Comparison of ENCODE assay signal across 15 mouse cellular contexts in genomic region chr5:131526666-131527065, GRCm38 (mm10).
A peak's percentile ranks its signal among the peaks of the same experiment; 100 is the strongest.
DNase-seq lines count a peak whose midpoint lies in the region; ATAC-seq and TF ChIP-seq lines count a peak whose summit lies in the region.
"Had no signal": no experiment of that assay in that cellular context is flagged by ENCODE, and none has a peak within 500 bp of the region (broad histone marks: within the 10 kb centered on the region; RNA-seq: fewer than 3 reads in every experiment).

No protein-coding gene starts in this region.

- H3K4me2 ChIP-seq in forebrain, postnatal 0 days (ENCODE audit: low read depth): no peak overlapping the region
- no peak overlapping the region for H3K4me2 ChIP-seq in forebrain, embryonic 11.5 days (ENCODE audit: low read depth, low read length, severe bottlenecking)
- H3K4me2 ChIP-seq in limb, embryonic 13.5 days (replicated peaks): 0 out of 2 replicates have a peak overlapping the region, but pooled peaks have one; percentile 12
- H3K4me2 ChIP-seq: heart, embryonic 11.5 days; hindbrain, embryonic 15.5 days; kidney, embryonic 15.5 days; lung, embryonic 15.5 days had no signal

- H3K27me3 ChIP-seq in forebrain, embryonic 10.5 days (ENCODE audit: poor library complexity, severe bottlenecking): peaks cover 9% of the 10 kb centered on the region; the same call in 1 of the 2 replicates
- no peaks in the 10 kb centered on the region for H3K27me3 ChIP-seq in forebrain, postnatal 0 days (ENCODE audit: insufficient read depth, low read length)
- H3K27me3 ChIP-seq in forebrain, embryonic 11.5 days (ENCODE audit: control insufficient read depth, insufficient read depth, low read length): no peaks in the 10 kb centered on the region
- no peaks in the 10 kb centered on the region for H3K27me3 ChIP-seq in limb, embryonic 13.5 days
- H3K27me3 ChIP-seq in cerebellum, adult 2 months (ENCODE audit: control insufficient read depth, insufficient read depth, low read length): no peaks in the 10 kb centered on the region
- H3K27me3 ChIP-seq: hindbrain, embryonic 15.5 days; kidney, embryonic 15.5 days; lung, embryonic 15.5 days had no signal

- no peak for TF ChIP-seq CTCF in forebrain, postnatal 0 days (IDR thresholded peaks at IDR 0.05; ENCODE audit: low read depth)
- no peak for TF ChIP-seq CTCF in cerebellum, adult 2 months (IDR thresholded peaks at IDR 0.05; ENCODE audit: borderline replicate concordance, insufficient read depth, low read depth, low read length)

- no peaks in the 10 kb centered on the region for H3K9me3 ChIP-seq in forebrain, embryonic 10.5 days
- H3K9me3 ChIP-seq in forebrain, postnatal 0 days (ENCODE audit: low read length): no peaks in the 10 kb centered on the region
- H3K9me3 ChIP-seq in forebrain, embryonic 11.5 days (ENCODE audit: control insufficient read depth, low read length): no peaks in the 10 kb centered on the region
- H3K9me3 ChIP-seq in limb, embryonic 13.5 days: peaks cover 3% of the 10 kb centered on the region; the same call in 1 of the 2 replicates
- H3K9me3 ChIP-seq: hindbrain, embryonic 15.5 days; kidney, embryonic 15.5 days; lung, embryonic 15.5 days had no signal

- peaks cover 82% of the 10 kb centered on the region for H3K4me1 ChIP-seq in forebrain, embryonic 10.5 days
- peaks cover 21% of the 10 kb centered on the region for H3K4me1 ChIP-seq in forebrain, postnatal 0 days (ENCODE audit: insufficient read depth)
- H3K4me1 ChIP-seq in forebrain, embryonic 11.5 days (replicated peaks; ENCODE audit: control insufficient read depth, insufficient read depth, low read length): peaks cover 41% of the 10 kb centered on the region
- peaks cover 87% of the 10 kb centered on the region for H3K4me1 ChIP-seq in limb, embryonic 13.5 days
- H3K4me1 ChIP-seq in cerebellum, adult 2 months (ENCODE audit: control insufficient read depth, insufficient read depth, low read length): peaks cover 8% of the 10 kb centered on the region
- H3K4me1 ChIP-seq: lung, embryonic 15.5 days had no signal

- H3K4me3 ChIP-seq in forebrain, embryonic 10.5 days: no peak overlapping the region; the same call in 1 of the 2 replicates
- no peak overlapping the region for H3K4me3 ChIP-seq in forebrain, postnatal 0 days (ENCODE audit: low read depth, low read length)
- no peak overlapping the region for H3K4me3 ChIP-seq in forebrain, embryonic 11.5 days (ENCODE audit: low read depth, low read length)
- no peak overlapping the region for H3K4me3 ChIP-seq in limb, embryonic 13.5 days
- H3K4me3 ChIP-seq in cerebellum, adult 2 months (replicated peaks; ENCODE audit: insufficient read depth, low read depth, low read length): no peak overlapping the region
- H3K4me3 ChIP-seq: hindbrain, embryonic 15.5 days; kidney, embryonic 15.5 days; lung, embryonic 15.5 days had no signal

- H3K27ac ChIP-seq in forebrain, embryonic 10.5 days: peak overlapping the region; percentile 41
- no peak overlapping the region for H3K27ac ChIP-seq in forebrain, postnatal 0 days (ENCODE audit: low read depth, low read length)
- H3K27ac ChIP-seq in forebrain, embryonic 11.5 days (ENCODE audit: low read depth, low read length): 0 out of 2 replicates have a peak overlapping the region, but pooled peaks have one; percentile 26
- peak overlapping the region; percentile 56 for H3K27ac ChIP-seq in limb, embryonic 13.5 days
- H3K27ac ChIP-seq in cerebellum, adult 2 months (ENCODE audit: insufficient read depth, low read length): no peak overlapping the region
- H3K27ac ChIP-seq: hindbrain, embryonic 15.5 days; kidney, embryonic 15.5 days; lung, embryonic 15.5 days had no signal

- no peak overlapping the region for H3K9ac ChIP-seq in forebrain, postnatal 0 days
- no peak overlapping the region for H3K9ac ChIP-seq in forebrain, embryonic 11.5 days (ENCODE audit: low read length)
- H3K9ac ChIP-seq in limb, embryonic 13.5 days: no peak overlapping the region
- H3K9ac ChIP-seq: hindbrain, embryonic 15.5 days; kidney, embryonic 15.5 days; lung, embryonic 15.5 days had no signal

- DNase-seq in forebrain, embryonic 10.5 days (ENCODE audit: extremely low spot score, low spot score): no peak
- no peak for DNase-seq in forebrain, postnatal 0 days
- DNase-seq in WW6 (ENCODE audit: low read depth, low spot score): peak; percentile 65
- no peak for DNase-seq in forebrain, embryonic 11.5 days (ENCODE audit: low spot score)
- no peak for DNase-seq in cerebellum, adult 2 months
- no peak for DNase-seq in ovary, postnatal 14 days (ENCODE audit: low spot score)
- DNase-seq: cerebellum, adult 9-10 months; gastrocnemius, postnatal 10 days; right cerebral cortex, adult 18-20 months had no signal

- peaks cover 36% of the 10 kb centered on the region for H3K36me3 ChIP-seq in forebrain, embryonic 10.5 days (replicated peaks)
- H3K36me3 ChIP-seq in forebrain, postnatal 0 days (ENCODE audit: insufficient read depth): no peaks in the 10 kb centered on the region
- H3K36me3 ChIP-seq in forebrain, embryonic 11.5 days (ENCODE audit: control insufficient read depth, insufficient read depth, low read length): no peaks in the 10 kb centered on the region
- peaks cover 21% of the 10 kb centered on the region for H3K36me3 ChIP-seq in limb, embryonic 13.5 days
- H3K36me3 ChIP-seq: hindbrain, embryonic 15.5 days; kidney, embryonic 15.5 days; lung, embryonic 15.5 days had no signal

- TF ChIP-seq POLR2A in cerebellum, adult 2 months (IDR thresholded peaks at IDR 0.05; ENCODE audit: borderline replicate concordance, insufficient read depth, low read length): no peak

- WGBS in forebrain, embryonic 10.5 days: 25% methylated on average over 3 of the region's 3 CpGs
- 24% methylated on average over 3 of the region's 3 CpGs for WGBS in forebrain, postnatal 0 days
- 9% methylated on average over 3 of the region's 3 CpGs for WGBS in forebrain, embryonic 11.5 days
- 17% methylated on average over 3 of the region's 3 CpGs for WGBS in limb, embryonic 13.5 days
- 88% methylated on average over 3 of the region's 3 CpGs for WGBS in cerebellum, adult 2 months

- no peak for ATAC-seq in forebrain, postnatal 0 days
- ATAC-seq in forebrain, embryonic 11.5 days (replicated peaks; ENCODE audit: low FRiP score): peak; percentile 16; the same call in 1 of the 2 replicates
- no peak for ATAC-seq in limb, embryonic 13.5 days (ENCODE audit: low FRiP score, low read depth)
- no peak for ATAC-seq in erythroblast, adult 5-6 weeks (replicated peaks; ENCODE audit: low FRiP score, poor library complexity, severe bottlenecking)

Comparison
In these comparisons a context has a peak if more than half of its experiments do, and no peak if none do; other contexts are left out.
1. H3K27ac ChIP-seq: peak in forebrain, embryonic 10.5 days (single experiment), forebrain, embryonic 11.5 days (single experiment) and limb, embryonic 13.5 days (single experiment); none in forebrain, postnatal 0 days (single experiment) and cerebellum, adult 2 months (single experiment).